Mouse (Mus musculus): ENCODE measurements at regions not wholly inside any gene's neighbourhood (a gene's known extent, or its start where the extent isn't known, plus 50 kb on each side); places are given as distances from the start of the nearest gene placed in this dataset.

GRCm38 (mm10) chr13:84572231-84572630 lies 350.1 kb downstream of the Tmem161b start:
- TF ChIP-seq POLR2A (IDR thresholded peaks at IDR 0.05; ENCODE audit: control insufficient read depth in 1 of 2, insufficient read depth in 1 of 2, low read depth in 1 of 2, low read length in 2 of 2, poor library complexity in 1 of 2): no peak
- TF ChIP-seq CTCF (IDR thresholded peaks at IDR 0.05 in 2 of 3, conservative IDR thresholded peaks at IDR 0.05 in 1 of 3; ENCODE audit: control insufficient read depth in 1 of 3, insufficient read depth in 1 of 3, low read depth in 2 of 3, low read length in 3 of 3, poor library complexity in 1 of 3, severe bottlenecking in 1 of 3): no peak
- no peak for TF ChIP-seq GATA1 (IDR thresholded peaks at IDR 0.05; ENCODE audit: low read depth, low read length)
- TF ChIP-seq CHD1 (IDR thresholded peaks at IDR 0.05; ENCODE audit: low read depth, low read length): no peak
- TF ChIP-seq HCFC1 (IDR thresholded peaks at IDR 0.05; ENCODE audit: low read depth, low read length): no peak
- no peak for TF ChIP-seq ZNF384 (IDR thresholded peaks at IDR 0.05; ENCODE audit: low read depth, low read length)
- TF ChIP-seq NRF1 (IDR thresholded peaks at IDR 0.05; ENCODE audit: insufficient read depth, low read depth, low read length, poor library complexity, severe bottlenecking): no peak

Data from MEL (cell line).